ENCODE assay signal across 10 mouse cellular contexts in genomic region chr3:15264450-15264849, GRCm38 (mm10).
DNase-seq lines count a peak whose midpoint lies in the region; ATAC-seq lines count a peak whose summit lies in the region.
"Had no signal": no experiment of that assay in that cellular context is flagged by ENCODE, and none has a peak within 500 bp of the region (broad histone marks: within the 10 kb centered on the region; RNA-seq: fewer than 3 reads in every experiment).

No protein-coding gene starts in this region.

- no peaks in the 10 kb centered on the region for H3K4me1 ChIP-seq in neural tube, embryonic 11.5 days (ENCODE audit: control insufficient read depth, insufficient read depth, low read length)
- H3K4me1 ChIP-seq in neural tube, embryonic 15.5 days, result no peaks in the 10 kb centered on the region
- no peaks in the 10 kb centered on the region for H3K4me1 ChIP-seq in forebrain, embryonic 13.5 days
- H3K4me1 ChIP-seq: embryonic facial prominence, embryonic 13.5 days; limb, embryonic 13.5 days had no signal

- peak; percentile 20 for DNase-seq in heart, adult 8-10 months (ENCODE audit: low spot score)
- DNase-seq in heart, postnatal 36 days, result no peak
- no peak for DNase-seq in neural tube, embryonic 11.5 days (ENCODE audit: low spot score)
- DNase-seq in neural tube, embryonic 10.5 days (ENCODE audit: extremely low spot score, low spot score), result no peak
- DNase-seq in c-Kit-positive CD71-negative TER-119-negative erythroid progenitor cells, embryonic 14.5 days (ENCODE audit: low read depth), result peak; percentile 48
- peak; percentile 40 for DNase-seq in retina, adult 2 months (ENCODE audit: low read depth, low spot score)

- H3K27ac ChIP-seq in neural tube, embryonic 11.5 days (ENCODE audit: low read depth, low read length), result no peak overlapping the region
- no peak overlapping the region for H3K27ac ChIP-seq in neural tube, embryonic 15.5 days (replicated peaks)
- no peak overlapping the region for H3K27ac ChIP-seq in forebrain, embryonic 13.5 days
- H3K27ac ChIP-seq: embryonic facial prominence, embryonic 13.5 days; limb, embryonic 13.5 days had no signal

- no peak overlapping the region for H3K9ac ChIP-seq in neural tube, embryonic 11.5 days (ENCODE audit: low read length)
- H3K9ac ChIP-seq in neural tube, embryonic 15.5 days (replicated peaks), result no peak overlapping the region
- no peak overlapping the region for H3K9ac ChIP-seq in forebrain, embryonic 13.5 days
- H3K9ac ChIP-seq: embryonic facial prominence, embryonic 13.5 days; limb, embryonic 13.5 days had no signal

- no peak overlapping the region for H3K4me2 ChIP-seq in neural tube, embryonic 11.5 days (ENCODE audit: low read depth)
- H3K4me2 ChIP-seq in neural tube, embryonic 15.5 days, result no peak overlapping the region
- H3K4me2 ChIP-seq in forebrain, embryonic 13.5 days, result no peak overlapping the region
- H3K4me2 ChIP-seq: embryonic facial prominence, embryonic 13.5 days; limb, embryonic 13.5 days had no signal

- H3K4me3 ChIP-seq in neural tube, embryonic 11.5 days (ENCODE audit: low read depth, low read length), result no peak overlapping the region
- no peak overlapping the region for H3K4me3 ChIP-seq in neural tube, embryonic 15.5 days (replicated peaks)
- H3K4me3 ChIP-seq in forebrain, embryonic 13.5 days, result no peak overlapping the region
- H3K4me3 ChIP-seq: embryonic facial prominence, embryonic 13.5 days; limb, embryonic 13.5 days had no signal

- no peaks in the 10 kb centered on the region for H3K36me3 ChIP-seq in neural tube, embryonic 11.5 days (ENCODE audit: control insufficient read depth, insufficient read depth, low read length)
- H3K36me3 ChIP-seq in neural tube, embryonic 15.5 days, result no peaks in the 10 kb centered on the region
- H3K36me3 ChIP-seq in forebrain, embryonic 13.5 days (ENCODE audit: poor library complexity, severe bottlenecking), result no peaks in the 10 kb centered on the region
- H3K36me3 ChIP-seq: embryonic facial prominence, embryonic 13.5 days; limb, embryonic 13.5 days had no signal

- H3K9me3 ChIP-seq in neural tube, embryonic 11.5 days (ENCODE audit: control insufficient read depth, low read length), result no peaks in the 10 kb centered on the region
- no peaks in the 10 kb centered on the region for H3K9me3 ChIP-seq in neural tube, embryonic 15.5 days (replicated peaks)
- H3K9me3 ChIP-seq in forebrain, embryonic 13.5 days (replicated peaks), result no peaks in the 10 kb centered on the region
- H3K9me3 ChIP-seq: embryonic facial prominence, embryonic 13.5 days had no signal

- peak; percentile 69; the same call in 1 of the 2 replicates for ATAC-seq in neural tube, embryonic 11.5 days (ENCODE audit: insufficient read depth, low FRiP score, low TSS enrichment)
- ATAC-seq in neural tube, embryonic 15.5 days (ENCODE audit: low FRiP score), result no peak
- no peak for ATAC-seq in forebrain, embryonic 13.5 days

- WGBS in neural tube, embryonic 11.5 days, result 12% methylated on average over 3 of the region's 3 CpGs
- 15% methylated on average over 3 of the region's 3 CpGs for WGBS in neural tube, embryonic 15.5 days
- 11% methylated on average over 3 of the region's 3 CpGs for WGBS in forebrain, embryonic 13.5 days

- intact Hi-C loops in heart, postnatal 36 days (cut with DNase I), result no loop called here

- no peaks in the 10 kb centered on the region for H3K27me3 ChIP-seq in neural tube, embryonic 11.5 days (ENCODE audit: control insufficient read depth, insufficient read depth, low read length)
- H3K27me3 ChIP-seq in neural tube, embryonic 15.5 days (replicated peaks), result no peaks in the 10 kb centered on the region
- H3K27me3 ChIP-seq in forebrain, embryonic 13.5 days, result no peaks in the 10 kb centered on the region
- H3K27me3 ChIP-seq: embryonic facial prominence, embryonic 13.5 days; limb, embryonic 13.5 days had no signal

Comparison
In these comparisons a context has a peak if more than half of its experiments do, and no peak if none do; other contexts are left out.
1. DNase-seq: peak in heart, adult 8-10 months (single experiment), c-Kit-positive CD71-negative TER-119-negative erythroid progenitor cells, embryonic 14.5 days (single experiment) and retina, adult 2 months (single experiment); none in heart, postnatal 36 days (0 of 2), neural tube, embryonic 11.5 days (single experiment) and neural tube, embryonic 10.5 days (single experiment).